Mouse (Mus musculus): ENCODE results near the gene Cd164l2.

Cd164l2 gene

GRCm38 (mm10) chr4:133196136-133196535 lies 15.8 kb upstream of the Cd164l2 start:
- DNase-seq, result no peak

GRCm38 (mm10) chr4:133196852-133197251 lies 15.1 kb upstream of the Cd164l2 start:
- no peak for DNase-seq

DNA sequence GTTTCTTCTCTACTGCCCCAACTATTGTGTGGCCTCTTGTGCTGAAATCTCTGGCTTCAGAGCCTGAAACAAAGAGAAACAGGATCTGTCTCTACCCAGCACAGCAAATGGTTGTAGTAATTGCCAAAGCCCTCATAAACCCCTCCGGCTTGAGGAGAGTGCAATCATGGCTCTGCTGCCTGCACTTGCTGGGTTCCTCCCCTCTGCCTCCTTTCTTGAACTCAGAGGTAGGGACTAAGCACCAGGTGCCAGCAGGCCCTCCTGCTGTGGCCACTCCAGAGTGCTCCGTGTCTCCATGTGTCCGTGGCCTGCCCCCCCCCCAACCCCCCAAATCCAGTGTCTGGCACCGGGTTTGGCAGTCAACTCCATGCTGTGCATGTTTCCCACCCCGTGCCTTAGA lies 14.6 kb upstream of the Cd164l2 start:
- no peak for DNase-seq

DNA sequence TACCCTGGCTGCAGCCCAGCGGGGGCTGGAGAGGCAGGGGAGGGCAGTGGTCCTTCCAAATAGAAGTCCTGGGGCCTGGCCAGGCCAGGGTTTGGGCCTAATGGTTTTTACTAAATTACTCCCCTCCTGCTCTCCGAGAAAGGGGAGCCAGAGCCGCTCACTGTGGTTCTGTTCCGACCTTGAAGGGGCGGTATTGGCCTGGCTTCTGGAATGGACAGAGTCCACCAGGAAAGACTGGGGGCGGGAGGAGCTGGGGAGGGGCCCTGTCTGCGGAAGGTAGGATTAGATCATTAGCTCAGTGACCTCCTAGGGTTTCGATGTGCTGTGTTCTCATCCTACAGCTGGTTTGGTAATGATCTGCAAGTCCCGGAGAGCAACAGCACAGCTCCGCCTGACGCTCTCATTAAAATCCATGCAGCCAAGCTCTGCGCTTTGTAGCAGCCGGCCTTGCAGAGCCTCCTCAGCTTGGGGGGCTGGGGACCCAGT lies 14.1 kb upstream of the Cd164l2 start:
- no peak for DNase-seq

GRCm38 (mm10) chr4:133198337-133199180 lies 13.4 kb upstream of the Cd164l2 start:
- no peak for DNase-seq

GRCm38 (mm10) chr4:133199743-133200142 lies 12.2 kb upstream of the Cd164l2 start:
- DNase-seq, result no peak

DNA sequence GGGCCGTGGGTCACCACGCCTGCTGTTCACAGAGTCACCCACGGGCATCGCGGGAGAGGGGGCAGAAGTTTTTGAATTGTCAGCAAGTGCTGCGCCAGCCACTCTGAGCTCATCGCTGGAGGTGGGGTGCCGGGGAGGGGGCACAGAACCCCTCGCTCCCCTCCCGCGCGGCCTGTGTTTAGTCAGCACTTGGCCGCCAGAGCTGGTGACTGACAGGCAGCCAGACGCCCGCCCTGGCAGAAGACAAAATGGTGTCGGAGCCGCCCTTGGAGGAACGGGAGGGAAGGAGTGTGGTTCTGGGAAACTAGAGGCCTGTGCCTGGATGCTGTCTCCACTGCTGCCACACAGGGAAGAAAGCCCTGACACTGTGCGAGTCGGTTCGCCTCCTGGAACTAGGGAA lies 11.6 kb upstream of the Cd164l2 start:
- DNase-seq, result peak; percentile 30 to 39

GRCm38 (mm10) chr4:133201006-133201771 lies 10.7 kb upstream of the Cd164l2 start:
- peak; percentile 85 for DNase-seq

DNA sequence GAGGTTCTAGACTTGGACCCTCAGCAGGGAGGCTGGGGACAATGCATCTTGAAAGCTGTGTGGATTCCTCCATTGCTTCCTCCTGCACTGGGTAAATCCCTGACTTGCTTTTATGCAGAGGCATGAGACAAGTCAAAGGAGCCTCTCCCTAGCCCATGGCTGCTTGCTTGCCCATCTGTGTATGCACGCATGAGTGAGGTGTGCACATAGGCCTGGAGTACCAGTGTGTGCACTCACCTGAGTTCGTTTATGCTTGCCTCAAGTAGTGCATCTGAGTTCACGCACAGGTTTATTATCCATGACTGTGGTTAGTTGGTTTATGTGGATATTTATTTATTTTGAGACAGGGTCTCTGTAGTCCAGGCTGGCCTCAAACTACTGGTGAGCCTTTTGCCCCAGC lies 9.7 kb upstream of the Cd164l2 start:
- DNase-seq, result no peak

- no peak for DNase-seq
These were observed 8.3 kb upstream of the Cd164l2 start for GRCm38 (mm10) chr4:133203591-133203990.

- no peak for DNase-seq
These were observed 7.6 kb upstream of the Cd164l2 start for GRCm38 (mm10) chr4:133204379-133204778.

- DNase-seq, result peak; percentile 73 to 76
These were observed 2.6 kb upstream of the Cd164l2 start for GRCm38 (mm10) chr4:133209366-133209765.

DNA sequence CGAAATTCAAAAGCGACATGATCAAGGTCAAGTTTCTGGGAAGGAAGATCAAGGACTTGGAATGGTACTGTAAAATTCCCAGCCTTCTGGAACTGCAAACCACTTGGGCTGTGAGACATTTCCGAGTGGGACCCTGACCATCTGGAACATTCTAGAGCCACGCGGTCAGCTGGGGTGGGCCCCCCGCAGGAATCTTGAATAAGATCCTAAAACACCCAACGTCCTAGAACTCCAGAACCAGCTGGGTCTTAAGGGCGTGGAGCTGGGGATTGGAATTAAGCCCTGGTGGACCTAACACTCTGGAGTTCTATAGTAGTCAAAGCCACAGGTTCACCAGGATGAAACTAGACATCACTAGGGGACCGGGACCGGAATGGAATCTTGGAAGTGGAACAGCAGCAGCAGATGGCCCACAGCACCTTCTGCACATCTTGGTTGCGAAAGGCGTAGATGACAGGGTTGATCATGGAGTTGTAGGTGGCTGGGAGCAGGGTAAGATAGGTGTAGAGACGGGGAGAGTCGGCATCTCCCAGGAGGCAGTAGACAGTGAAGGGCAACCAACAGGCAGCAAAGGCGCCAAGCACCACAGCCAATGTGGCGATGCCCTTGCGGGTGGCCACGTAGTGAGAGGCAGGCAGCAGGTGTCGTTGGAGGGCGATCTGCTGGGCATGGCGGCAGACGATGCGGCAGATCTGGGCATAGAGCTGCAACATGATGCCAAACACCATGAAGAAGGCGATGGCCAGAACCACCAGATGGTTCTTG lies 1.7 kb upstream of the Cd164l2 start:
- DNase-seq, result peak in 1 of 2 experiments; percentile 23

GRCm38 (mm10) chr4:133210788-133211390 lies 1.0 kb upstream of the Cd164l2 start:
- peak in 1 of 2 experiments; percentile 10 for DNase-seq

- peak; percentile 84 to 87 for DNase-seq
These were observed 784 bp downstream of the Cd164l2 start for GRCm38 (mm10) chr4:133212562-133213267.

GRCm38 (mm10) chr4:133213268-133213590 lies 1.3 kb downstream of the Cd164l2 start:
- peak; percentile 59 to 64 for DNase-seq

DNA sequence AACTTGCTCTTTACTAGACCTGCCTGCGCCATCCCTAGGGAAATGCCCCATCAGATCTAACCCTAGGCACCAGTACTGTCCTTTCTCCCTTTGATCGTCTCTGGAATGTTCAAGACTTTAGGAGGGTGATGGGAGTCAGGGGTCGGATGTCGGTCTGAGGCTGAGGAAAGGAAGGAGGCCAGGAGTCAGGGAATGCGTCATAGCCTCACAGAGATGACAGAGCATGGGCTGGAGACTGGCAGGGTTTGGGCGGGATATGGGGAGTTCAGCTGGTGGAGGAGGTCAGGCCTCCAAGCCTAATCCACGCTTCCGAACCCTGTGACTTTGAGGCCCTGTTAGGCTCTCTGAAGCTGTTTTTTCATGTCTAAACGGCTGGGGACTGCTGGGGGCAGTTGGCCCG lies 1.7 kb downstream of the Cd164l2 start:
- no peak for DNase-seq

DNA sequence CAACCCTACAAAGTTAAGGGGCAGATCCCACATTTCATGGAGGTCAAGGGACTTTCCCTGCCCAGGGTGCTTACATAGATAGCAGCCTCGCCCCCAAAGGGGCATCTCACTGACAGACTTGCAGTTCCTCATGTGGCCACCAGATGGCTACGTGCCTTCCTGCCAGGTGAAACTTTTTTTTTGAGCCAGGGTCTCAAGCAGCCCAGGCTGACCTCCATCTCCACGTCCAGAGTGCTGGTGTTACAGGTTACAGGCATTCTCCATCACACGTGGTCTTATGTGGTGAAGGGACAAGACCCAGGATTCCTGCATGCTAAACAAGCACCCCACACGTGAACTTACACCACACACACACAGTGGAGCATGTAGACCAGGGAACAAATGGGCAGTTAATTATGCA lies 5.7 kb downstream of the Cd164l2 start:
- peak; percentile 66 to 74 for DNase-seq

DNA sequence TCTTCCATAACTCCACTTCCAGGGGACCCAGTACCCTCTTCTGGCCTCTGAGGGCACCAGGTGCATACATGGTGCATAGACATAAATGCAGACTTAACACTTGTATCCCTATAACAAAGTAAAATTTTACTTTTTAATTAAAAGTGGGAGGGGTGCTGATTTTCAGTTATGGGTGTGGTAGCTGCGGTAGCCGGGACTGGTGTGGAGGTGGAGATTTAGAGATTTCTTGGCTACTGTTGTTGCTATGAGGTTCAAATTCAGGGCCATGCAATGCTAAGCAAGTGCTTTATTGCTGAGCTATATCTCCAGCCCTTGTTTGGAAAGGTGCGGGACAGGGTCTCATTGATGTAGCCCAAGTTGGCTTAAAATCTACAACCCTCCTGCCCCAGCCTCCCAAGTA lies 6.8 kb downstream of the Cd164l2 start:
- no peak for DNase-seq

- DNase-seq, result no peak
These were observed 8.7 kb downstream of the Cd164l2 start for GRCm38 (mm10) chr4:133220656-133221055.

GRCm38 (mm10) chr4:133221701-133222100 lies 9.8 kb downstream of the Cd164l2 start:
- no peak for DNase-seq

DNA sequence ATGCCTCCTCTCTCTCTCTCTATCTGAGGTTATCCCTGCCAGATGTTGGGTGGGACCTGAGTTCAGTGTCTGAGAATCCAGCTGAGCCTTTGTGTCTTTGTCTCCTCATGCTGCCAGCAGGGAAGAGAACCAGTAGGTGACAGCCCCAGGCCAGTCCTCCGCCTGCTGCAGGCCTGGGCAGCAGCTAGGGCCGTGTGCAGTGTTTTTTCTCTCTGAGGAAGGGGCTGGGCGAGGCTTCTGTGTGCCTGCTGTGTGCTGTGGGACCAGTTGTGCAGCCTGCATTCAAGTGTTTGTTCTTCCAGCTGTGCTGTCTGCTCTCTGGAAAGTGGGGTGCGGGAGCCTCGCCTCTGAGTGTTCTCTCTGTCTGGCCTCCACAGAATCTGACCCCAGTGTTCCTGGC lies 11.9 kb downstream of the Cd164l2 start:
- DNase-seq, result no peak

Measured in cerebellum, adult 18-20 months (tissue).